Mouse (Mus musculus) 416B (cell line): ENCODE measurements at regions not wholly inside any gene's neighbourhood (a gene's known extent, or its start where the extent isn't known, plus 50 kb on each side); places are given as distances from the start of the nearest gene placed in this dataset.

Experiments used
- DNase-seq: peaks from one replicate; pipeline ENCODE4 v3.0.0; 2011; ENCODE audit warnings: low read depth

DNA sequence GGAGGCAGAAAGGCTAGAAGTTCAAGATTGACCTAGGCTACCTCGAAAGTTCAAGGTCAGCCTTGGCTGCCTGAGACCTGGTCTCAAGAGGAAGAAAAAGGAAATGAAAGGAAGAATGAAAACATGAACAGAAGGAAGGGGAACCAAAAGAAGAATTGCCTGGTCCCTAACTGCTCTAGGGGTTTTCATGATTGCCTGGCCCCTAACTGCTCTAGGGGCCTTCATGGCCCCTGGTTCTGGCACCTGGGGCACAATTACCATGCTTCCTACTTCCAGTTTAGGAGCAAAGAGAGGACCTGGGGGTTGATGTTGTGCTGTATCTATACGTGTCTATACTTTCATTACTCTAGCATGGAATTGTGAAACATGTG is 132.8 kb downstream of the Cd24a start:
- DNase-seq, result no peak

DNA sequence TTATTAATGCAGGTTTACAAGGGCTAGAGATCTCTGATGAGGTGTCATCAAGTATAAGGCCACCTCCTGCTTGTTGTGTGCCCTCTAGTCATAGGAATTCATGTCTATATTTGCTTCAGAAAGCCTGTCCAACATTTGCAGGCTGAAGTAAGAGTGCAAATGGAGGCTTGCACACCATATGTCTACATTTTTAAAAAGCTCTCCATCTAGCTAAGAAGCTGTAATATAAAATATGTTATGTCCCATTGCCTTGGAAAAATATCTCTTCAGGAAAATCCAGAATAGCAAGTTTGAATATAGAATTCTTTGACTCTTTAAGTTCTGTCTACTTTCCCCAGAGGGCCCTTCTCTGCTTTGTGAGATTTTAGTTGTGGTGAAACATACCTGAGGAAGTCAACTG is 134.6 kb downstream of the Cd24a start:
- DNase-seq, result no peak

DNA sequence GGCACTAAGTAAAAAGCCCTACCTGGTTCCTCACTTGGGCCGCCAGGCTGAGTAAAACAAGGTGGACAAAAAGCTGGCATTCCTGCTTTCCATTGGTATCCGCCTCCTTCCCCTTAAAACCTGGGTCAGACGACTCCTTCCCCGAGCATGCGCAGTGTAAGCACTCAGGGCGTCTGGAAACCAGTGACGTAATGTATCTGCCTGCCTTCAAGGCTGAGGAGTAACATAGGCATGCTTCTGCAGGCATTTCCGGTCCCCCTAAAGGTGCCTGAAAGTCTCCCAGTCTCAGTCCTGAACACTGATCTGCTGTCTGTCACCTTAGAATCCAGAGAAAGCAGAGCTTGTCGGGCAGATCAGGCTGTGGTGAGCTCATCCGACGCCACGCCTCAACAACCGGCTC is 140.7 kb downstream of the Cd24a start:
- no peak for DNase-seq

GRCm38 (mm10) chr10:43721356-43721755 is 143.3 kb downstream of the Cd24a start:
- no peak for DNase-seq

- DNase-seq, result no peak
Observed at GRCm38 (mm10) chr10:43722164-43722563, 144.1 kb downstream of the Cd24a start.

GRCm38 (mm10) chr10:43722711-43723614 is 144.9 kb downstream of the Cd24a start:
- no peak for DNase-seq

DNA sequence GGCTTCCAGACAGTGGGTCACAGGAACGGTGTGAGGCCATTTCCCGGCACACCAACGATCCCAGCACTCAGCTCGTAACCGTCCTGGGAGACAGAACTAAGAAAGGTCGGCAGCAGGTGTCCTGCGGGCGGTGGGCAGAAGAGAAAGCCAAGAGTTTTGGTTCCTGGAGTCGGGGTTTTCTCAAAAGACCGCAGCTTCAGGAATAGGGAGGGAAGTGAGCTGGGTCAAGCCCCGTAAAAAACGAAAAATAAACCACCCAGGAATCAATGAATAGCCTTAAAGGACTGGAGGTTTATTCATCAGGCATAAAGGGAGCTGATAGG is 145.5 kb downstream of the Cd24a start:
- DNase-seq, result no peak

GRCm38 (mm10) chr10:43727746-43728145 is 149.7 kb downstream of the Cd24a start:
- peak; percentile 87 for DNase-seq

DNA sequence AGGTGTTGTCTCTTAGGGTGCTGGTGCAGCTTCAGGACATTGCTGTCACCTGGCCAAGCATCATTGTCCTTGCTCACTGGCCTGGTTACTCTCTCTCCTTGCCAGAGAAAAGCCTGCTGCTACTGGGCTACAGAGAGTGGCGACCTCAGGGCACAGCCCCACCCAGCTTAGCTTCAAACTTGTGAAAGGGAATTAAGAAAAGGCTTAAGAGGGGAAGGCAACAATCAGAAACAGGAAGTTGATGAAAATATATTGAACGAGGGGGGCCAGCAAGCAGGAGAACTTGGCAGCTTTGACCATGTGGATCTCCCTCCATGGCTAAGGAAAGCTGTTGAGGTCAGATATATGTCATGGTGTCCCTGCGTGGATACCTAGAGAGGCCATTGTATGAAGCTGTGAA is 151.1 kb downstream of the Cd24a start:
- no peak for DNase-seq

GRCm38 (mm10) chr10:43733618-43734415 is 155.7 kb downstream of the Cd24a start:
- no peak for DNase-seq

DNA sequence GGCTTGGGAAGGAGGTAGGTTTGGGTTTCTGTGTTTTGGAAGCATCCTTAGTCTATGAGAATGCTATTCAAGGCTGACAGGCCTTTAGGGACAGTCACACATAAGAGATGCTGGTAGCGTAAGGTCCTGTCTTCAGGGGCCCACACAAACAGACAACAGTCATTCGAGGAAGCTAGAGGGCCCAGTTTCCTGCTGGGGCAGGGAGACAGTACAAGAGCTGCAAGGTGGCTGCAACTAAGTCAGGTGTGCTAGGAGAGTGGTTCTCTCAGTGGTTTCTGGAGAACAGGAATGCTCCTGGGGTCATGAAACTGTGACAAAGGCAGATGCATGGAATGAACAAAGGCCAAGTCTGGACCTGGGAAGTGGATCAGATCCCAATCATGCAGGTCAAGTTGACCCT is 161.1 kb downstream of the Cd24a start:
- DNase-seq, result no peak

- no peak for DNase-seq
Observed at GRCm38 (mm10) chr10:43739718-43740117, 161.6 kb downstream of the Cd24a start.

GRCm38 (mm10) chr10:43740204-43740865 is 161.2 kb downstream of the Qrsl1 start:
- peak; percentile 62 for DNase-seq

DNA sequence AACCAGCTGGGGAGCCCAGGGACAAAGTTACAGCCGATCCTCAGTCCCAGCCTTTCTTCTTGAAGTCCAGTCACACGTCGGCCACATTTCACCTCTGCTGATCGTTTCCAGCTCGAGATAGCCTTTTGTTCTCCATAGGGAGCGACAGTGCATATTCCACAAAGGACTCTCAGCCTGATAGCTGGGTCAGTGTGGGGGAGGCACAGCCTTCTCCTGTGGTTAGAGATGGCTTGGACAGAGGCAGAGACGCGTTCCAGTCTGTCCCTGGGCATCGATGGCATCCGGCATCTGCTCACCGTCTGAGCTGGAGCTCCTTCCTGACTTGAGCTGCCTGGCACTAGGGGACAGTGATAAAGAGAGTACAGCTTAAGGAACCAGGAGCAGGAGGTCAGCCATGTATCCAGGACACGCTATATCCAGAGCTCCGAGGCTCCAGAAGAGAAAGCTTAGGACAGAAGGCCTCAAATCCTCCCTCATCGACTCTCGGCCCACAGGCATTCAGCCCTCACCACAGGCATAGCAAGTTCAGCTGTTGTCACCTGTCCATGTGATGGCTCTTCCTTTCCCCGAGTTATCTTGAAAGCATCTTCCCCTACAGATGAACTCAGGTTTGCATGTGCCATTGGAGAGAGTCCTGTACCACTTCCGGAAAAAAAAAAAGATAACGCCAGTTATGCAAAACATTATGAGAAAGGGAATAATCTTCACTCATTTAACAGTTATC is 160.0 kb downstream of the Qrsl1 start:
- DNase-seq, result no peak

- no peak for DNase-seq
Observed at GRCm38 (mm10) chr10:43742085-43743054, 159.2 kb downstream of the Qrsl1 start.

- DNase-seq, result no peak
Observed at GRCm38 (mm10) chr10:43743188-43744120, 158.1 kb downstream of the Qrsl1 start.

GRCm38 (mm10) chr10:43745931-43746630 is 155.5 kb downstream of the Qrsl1 start:
- DNase-seq, result no peak

DNA sequence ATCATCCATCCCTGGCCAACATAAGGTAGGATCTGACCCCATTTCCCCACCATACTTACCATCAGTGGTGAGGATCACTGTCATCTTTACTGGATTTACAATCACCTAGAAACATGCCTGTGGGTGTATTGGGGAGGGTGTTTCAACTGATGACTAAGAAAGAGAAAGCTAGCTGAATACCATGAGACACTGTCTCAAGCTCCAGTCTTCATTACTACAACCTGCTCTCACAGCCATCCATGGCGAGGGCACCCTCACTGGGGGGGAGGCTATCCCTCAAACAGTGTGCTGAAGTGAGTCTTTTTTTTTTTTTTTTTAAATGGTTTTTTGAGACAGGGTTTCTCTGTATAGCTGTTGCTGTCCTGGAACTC is 154.9 kb downstream of the Qrsl1 start:
- no peak for DNase-seq

DNA sequence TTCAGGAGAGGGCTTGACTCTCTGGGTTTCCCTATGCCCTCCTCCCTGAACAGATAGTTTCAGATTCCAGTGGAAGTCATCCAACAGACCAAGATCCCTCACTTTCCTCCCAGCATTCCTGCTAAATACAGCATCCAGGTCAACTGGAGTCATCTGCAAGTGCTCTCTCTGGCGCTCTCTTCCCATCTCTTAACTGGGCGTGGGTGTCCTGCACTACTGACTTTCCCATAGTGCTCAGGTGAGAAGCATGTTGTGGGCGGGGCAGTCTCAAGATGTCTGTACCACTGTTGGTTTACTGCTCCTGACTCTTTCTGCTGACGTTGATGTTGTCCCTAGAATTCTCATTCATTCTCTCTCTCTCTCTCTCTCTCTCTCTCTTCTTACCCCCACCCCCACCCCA is 154.0 kb downstream of the Qrsl1 start:
- DNase-seq, result no peak
